Mouse (Mus musculus) embryonic facial prominence, embryonic 14.5 days (tissue): ENCODE measurements around the gene Smpd1. TPM values are rescaled to one million over a fixed set of nuclear protein-coding genes. Genes with fewer than 3 reads are reported as not detected.

Experiments used
- ATAC-seq: fragments of 200-750 bp; cut with Nextera tagmentation; 2 replicates; pipeline ENCODE4 v1.8.0; 2017; ENCODE audit warnings: low read depth, moderate number of reproducible peaks, moderate TSS enrichment
- DNase-seq: peaks from one replicate; pipeline ENCODE4 v3.0.0-alpha.2; 2015; ENCODE audit warnings: low spot score
- H3K27ac ChIP-seq: fragments of 300-500 bp; sonication (generic); replicated peaks from 2 replicates; pipeline ENCODE4 v1.5.1; 2014; ENCODE audit warnings: low read depth, mild to moderate bottlenecking, low read length, moderate library complexity
- H3K27me3 ChIP-seq: fragments of 300-500 bp; sonication (generic); replicated peaks from 2 replicates; pipeline ENCODE4 v1.6.1; 2014; ENCODE audit warnings: low read length; ENCODE audit not compliant: control insufficient read depth, insufficient read depth
- H3K36me3 ChIP-seq: fragments of 300-500 bp; sonication (generic); 2 replicates; pipeline ENCODE4 v1.6.1; 2014; ENCODE audit warnings: low read length, mixed read lengths; ENCODE audit not compliant: control insufficient read depth, insufficient read depth
- H3K4me1 ChIP-seq: fragments of 300-500 bp; sonication (generic); 2 replicates; pipeline ENCODE4 v1.6.1; 2014; ENCODE audit warnings: antibody characterized with exemption, low read length; ENCODE audit not compliant: control insufficient read depth, insufficient read depth
- H3K4me2 ChIP-seq: fragments of 300-500 bp; sonication (generic); 2 replicates; pipeline ENCODE4 v1.6.1; 2014; ENCODE audit warnings: low read depth, mild to moderate bottlenecking, low read length, moderate library complexity, mixed read lengths
- H3K4me3 ChIP-seq: fragments of 300-500 bp; sonication (generic); 2 replicates; pipeline ENCODE4 v1.5.1; 2014; ENCODE audit warnings: low read depth, mild to moderate bottlenecking, low read length
- H3K9ac ChIP-seq: fragments of 300-500 bp; sonication (generic); 2 replicates; pipeline ENCODE4 v1.6.1; 2014; ENCODE audit warnings: low read depth, mild to moderate bottlenecking, low read length, moderate library complexity, mixed read lengths
- H3K9me3 ChIP-seq: fragments of 300-500 bp; sonication (generic); 2 replicates; pipeline ENCODE4 v1.6.1; 2016; ENCODE audit warnings: low read length; ENCODE audit not compliant: control insufficient read depth
- WGBS: fragments of 180-500 bp; shearing (Covaris S2); extraction: QIAGEN DNeasy Blood & Tissue Kit; methylation state at CpG from one replicate; pipeline ENCODE4 v1.1.7; 2014; 5-methylcytosine and 5-hydroxymethylcytosine counted together
- polyA plus RNA-seq: library from polyadenylated mRNA; unstranded; fragments of >200 nt; fragmentation: Nextera tagmentation; extraction: Ambion mirVana; gene quantifications from 2 replicates; pipeline ENCODE4 v1.2.1, GENCODE M21; 2014

The Smpd1 gene
- polyA plus RNA-seq, 1 experiment from 2014 or later: 51.8 TPM

DNA sequence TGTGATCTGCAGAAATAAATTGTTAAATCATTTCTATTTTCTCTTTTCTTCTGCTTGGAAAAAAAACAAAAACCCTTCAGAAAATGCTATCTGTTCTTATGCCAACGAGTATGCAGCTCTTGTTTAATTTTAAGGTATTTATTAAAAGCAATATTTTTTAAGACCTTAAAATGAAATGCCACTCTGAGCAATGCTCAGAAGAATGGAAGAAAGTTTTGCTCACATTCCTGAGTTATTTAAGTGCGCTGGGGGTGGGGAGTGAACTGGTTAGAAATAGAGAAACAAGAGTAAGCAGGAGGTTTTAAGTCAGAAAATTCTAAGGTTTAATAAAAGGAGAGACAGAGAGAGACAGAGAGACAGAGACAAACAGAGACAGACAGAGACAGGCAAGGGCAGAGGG lies 34.4 kb upstream of the Smpd1 start:
- Histone ChIP-seq H3K27ac (no peak overlapping the region), H3K9me3 (no peaks in the 10 kb centered on the region), H3K27me3 (no peaks in the 10 kb centered on the region), H3K36me3 (no peaks in the 10 kb centered on the region), H3K9ac (no peak overlapping the region), H3K4me1 (0 out of 2 replicates have a peak, but pooled peaks cover 2% of the 10 kb centered on the region), H3K4me3 (no peak overlapping the region), H3K4me2 (no peak overlapping the region)
- DNase-seq (no peak), ATAC-seq (no peak)
- 66% methylated on average over 2 of the region's 2 CpGs for WGBS

DNA sequence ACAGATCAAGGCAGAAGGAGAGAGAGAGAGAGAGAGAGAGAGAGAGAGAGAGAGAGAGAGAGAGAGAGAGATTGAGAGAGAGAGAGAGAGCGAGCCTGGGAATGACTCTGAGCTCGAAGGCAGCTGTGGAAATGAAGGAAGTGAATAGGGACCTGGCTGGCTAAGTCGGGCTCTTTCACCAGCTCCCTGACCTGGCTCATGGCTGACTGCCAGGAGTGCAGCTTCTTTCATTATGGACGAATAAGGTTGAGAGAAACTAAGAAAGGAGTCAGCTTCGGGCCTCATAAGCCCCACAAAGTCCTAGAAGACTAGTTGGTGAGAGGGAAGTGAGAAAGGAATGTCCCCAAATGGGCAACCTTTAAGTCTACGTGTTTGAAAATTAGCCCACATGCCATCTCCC lies 34.0 kb upstream of the Smpd1 start:
- Histone ChIP-seq H3K4me2 (no peak overlapping the region), H3K36me3 (no peaks in the 10 kb centered on the region), H3K4me1 (no peaks in the 10 kb centered on the region), H3K27ac (no peak overlapping the region), H3K9ac (no peak overlapping the region), H3K4me3 (no peak overlapping the region), H3K9me3 (no peaks in the 10 kb centered on the region), H3K27me3 (no peaks in the 10 kb centered on the region)
- no peak for DNase-seq
- ATAC-seq: no peak
- WGBS: 10% methylated on average over 6 of the region's 6 CpGs

DNA sequence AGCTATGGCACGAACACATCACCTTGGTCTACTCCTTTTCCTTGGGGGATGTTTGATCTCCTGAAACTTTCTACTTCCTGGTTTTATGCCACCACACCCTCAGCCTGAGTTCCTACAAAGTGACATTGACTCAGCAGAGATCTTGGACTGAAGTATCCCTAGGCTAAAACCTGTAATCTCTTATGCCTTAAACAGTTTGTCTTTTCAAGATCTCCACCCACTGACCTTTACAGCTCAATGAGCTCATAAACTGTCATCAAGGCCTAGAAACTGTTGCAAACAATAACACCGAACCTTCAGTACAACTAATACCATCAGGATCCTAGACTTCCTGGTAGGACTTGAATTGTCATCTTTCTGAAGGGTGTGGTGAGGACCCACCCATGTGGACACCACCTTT lies 29.9 kb upstream of the Smpd1 start:
- no peak overlapping the region for H3K4me3 ChIP-seq
- H3K27me3 ChIP-seq: no peaks in the 10 kb centered on the region
- no peaks in the 10 kb centered on the region for H3K9me3 ChIP-seq
- no peak for DNase-seq
- no peaks in the 10 kb centered on the region for H3K4me1 ChIP-seq
- H3K9ac ChIP-seq: no peak overlapping the region
- no peak for ATAC-seq
- 90% methylated on average over 2 of the region's 2 CpGs for WGBS
- H3K27ac ChIP-seq: no peak overlapping the region
- H3K4me2 ChIP-seq: no peak overlapping the region
- no peaks in the 10 kb centered on the region for H3K36me3 ChIP-seq

DNA sequence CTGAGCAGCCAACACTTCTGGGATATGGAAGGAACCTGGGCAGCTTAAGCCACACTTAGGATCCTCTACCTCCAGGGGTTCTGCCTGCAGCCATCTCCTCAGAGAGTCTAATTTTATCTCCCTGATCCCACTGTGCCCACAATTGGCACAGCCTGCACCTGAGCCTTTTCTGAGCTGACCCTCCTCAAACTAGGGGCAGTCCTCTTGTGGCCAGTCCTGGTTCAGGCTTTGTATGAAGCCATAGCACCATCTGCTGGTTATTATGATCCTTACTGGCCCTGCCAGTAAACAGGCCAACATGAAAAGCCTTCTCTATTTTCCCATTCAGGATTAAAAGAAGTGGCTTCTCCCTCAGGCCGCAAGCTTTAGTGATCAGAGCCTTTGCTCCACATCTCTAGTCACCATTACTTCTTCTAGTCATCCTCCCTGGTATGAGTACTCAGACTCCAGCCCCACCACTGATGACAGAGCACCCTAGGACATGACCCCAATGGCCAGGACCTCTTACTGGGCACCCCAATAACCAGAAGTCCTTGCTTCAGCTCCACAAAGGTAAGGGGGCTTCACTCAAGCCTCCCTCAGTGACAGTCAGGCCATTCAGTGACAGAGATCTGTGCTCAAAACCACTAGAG lies 26.7 kb upstream of the Smpd1 start:
- H3K27me3 ChIP-seq: no peaks in the 10 kb centered on the region
- no peak overlapping the region for H3K4me2 ChIP-seq
- no peak overlapping the region for H3K9ac ChIP-seq
- no peak overlapping the region for H3K27ac ChIP-seq
- H3K9me3 ChIP-seq: no peaks in the 10 kb centered on the region
- WGBS: 59% methylated on average over 1 of the region's 1 CpGs
- ATAC-seq (0 out of 2 replicates have a peak, but pooled peaks have one; percentile 60), DNase-seq (peak; percentile 48)
- H3K4me1 ChIP-seq: no peaks in the 10 kb centered on the region
- no peaks in the 10 kb centered on the region for H3K36me3 ChIP-seq
- H3K4me3 ChIP-seq: no peak overlapping the region

DNA sequence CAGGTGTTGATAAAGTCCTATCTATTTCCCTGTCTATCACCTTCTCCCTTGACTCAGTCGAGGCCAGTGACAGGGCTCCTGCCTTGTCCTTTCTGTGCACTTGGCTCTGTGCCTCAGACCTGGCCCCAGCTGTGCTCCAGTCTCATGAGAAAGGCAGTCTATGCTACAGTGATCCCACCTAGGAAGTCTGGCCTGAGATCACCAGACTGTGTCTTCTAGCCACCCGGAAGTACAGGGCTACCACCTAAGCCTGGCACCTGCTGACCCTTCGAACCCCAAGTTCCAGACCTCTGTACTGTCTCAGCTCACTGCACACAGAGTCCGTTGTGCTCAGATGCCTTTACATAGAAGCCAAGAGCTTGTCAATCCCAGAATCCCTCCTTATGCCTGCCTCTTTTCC lies 26.1 kb upstream of the Smpd1 start:
- WGBS: 68% methylated on average over 4 of the region's 4 CpGs
- Histone ChIP-seq H3K9ac (no peak overlapping the region), H3K27ac (no peak overlapping the region), H3K4me3 (no peak overlapping the region), H3K36me3 (no peaks in the 10 kb centered on the region), H3K4me1 (no peaks in the 10 kb centered on the region), H3K27me3 (no peaks in the 10 kb centered on the region), H3K9me3 (no peaks in the 10 kb centered on the region), H3K4me2 (no peak overlapping the region)
- DNase-seq: no peak
- no peak for ATAC-seq

DNA sequence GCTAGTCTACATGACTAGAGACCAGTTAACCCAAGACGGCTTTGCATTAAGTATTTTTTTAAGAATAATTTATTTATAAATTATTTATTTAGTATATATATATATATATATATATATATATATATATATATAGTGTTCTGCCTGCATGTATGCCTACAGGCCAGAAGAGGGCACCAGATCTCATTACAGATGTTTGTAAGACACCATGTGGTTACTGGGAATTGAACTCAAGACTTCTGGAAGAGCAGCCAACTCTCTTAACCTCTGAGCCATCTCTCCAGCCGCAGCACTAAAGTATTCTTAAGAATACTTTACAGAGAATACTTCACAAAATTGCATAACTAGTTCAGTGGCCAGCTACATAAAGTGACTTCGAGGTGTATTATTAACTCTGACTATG lies 20.0 kb upstream of the Smpd1 start:
- no peaks in the 10 kb centered on the region for H3K4me1 ChIP-seq
- no peak overlapping the region for H3K27ac ChIP-seq
- DNase-seq: no peak
- H3K9me3 ChIP-seq: no peaks in the 10 kb centered on the region
- H3K36me3 ChIP-seq: no peaks in the 10 kb centered on the region
- no peak overlapping the region for H3K9ac ChIP-seq
- ATAC-seq: no peak
- 73% methylated on average over 3 of the region's 3 CpGs for WGBS
- H3K27me3 ChIP-seq: no peaks in the 10 kb centered on the region
- H3K4me2 ChIP-seq: no peak overlapping the region
- no peak overlapping the region for H3K4me3 ChIP-seq

DNA sequence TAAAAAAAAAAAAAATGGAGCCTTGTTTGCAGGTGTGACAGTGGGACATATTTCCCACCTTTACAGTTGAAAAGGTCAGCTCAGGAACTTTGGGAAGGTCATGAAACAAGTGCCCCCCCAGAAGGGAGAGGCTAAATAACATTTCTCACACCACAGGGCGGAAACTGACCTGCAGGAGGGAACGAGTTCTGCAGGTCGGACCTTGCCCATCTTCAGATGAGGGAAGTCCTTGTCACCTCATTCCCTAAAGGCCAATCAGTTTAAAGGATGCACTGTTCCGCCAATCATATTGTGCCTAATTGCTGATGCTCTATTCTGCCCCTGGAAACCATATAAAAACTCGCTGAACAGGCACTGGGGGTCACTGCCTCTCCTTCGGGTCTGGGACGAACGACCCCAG lies 8.2 kb upstream of the Smpd1 start:
- DNase-seq (no peak), ATAC-seq (no peak)
- Histone ChIP-seq H3K9me3 (no peaks in the 10 kb centered on the region), H3K4me1 (no peaks in the 10 kb centered on the region), H3K27ac (no peak overlapping the region), H3K27me3 (no peaks in the 10 kb centered on the region), H3K4me3 (no peak overlapping the region), H3K36me3 (no peaks in the 10 kb centered on the region), H3K9ac (no peak overlapping the region), H3K4me2 (no peak overlapping the region)
- 69% methylated on average over 8 of the region's 8 CpGs for WGBS

DNA sequence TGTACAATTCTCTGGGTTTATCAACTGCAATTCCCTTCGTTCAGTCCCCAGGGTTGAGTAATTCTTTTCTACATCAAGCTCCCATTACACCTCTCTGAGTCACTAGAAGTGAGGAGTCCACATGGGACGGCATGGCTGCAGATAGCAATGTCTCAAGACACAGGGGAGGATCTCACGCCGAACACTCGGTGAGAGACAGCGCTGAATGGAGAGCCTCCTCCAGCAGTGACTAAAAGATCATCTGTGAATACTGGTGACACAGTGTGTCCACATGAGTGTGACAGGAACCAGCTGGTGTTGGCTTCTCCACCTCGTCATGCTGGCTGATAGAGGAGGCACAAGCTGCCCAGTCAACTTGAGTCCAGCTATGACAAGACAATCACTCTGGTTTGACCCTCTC lies 6.2 kb upstream of the Smpd1 start:
- H3K36me3 ChIP-seq: no peaks in the 10 kb centered on the region
- no peak overlapping the region for H3K4me3 ChIP-seq
- H3K27ac ChIP-seq: no peak overlapping the region
- no peaks in the 10 kb centered on the region for H3K27me3 ChIP-seq
- no peak overlapping the region for H3K4me2 ChIP-seq
- H3K9me3 ChIP-seq: no peaks in the 10 kb centered on the region
- WGBS: 76% methylated on average over 7 of the region's 7 CpGs
- no peak for ATAC-seq
- no peak overlapping the region for H3K9ac ChIP-seq
- no peaks in the 10 kb centered on the region for H3K4me1 ChIP-seq
- DNase-seq: no peak

DNA sequence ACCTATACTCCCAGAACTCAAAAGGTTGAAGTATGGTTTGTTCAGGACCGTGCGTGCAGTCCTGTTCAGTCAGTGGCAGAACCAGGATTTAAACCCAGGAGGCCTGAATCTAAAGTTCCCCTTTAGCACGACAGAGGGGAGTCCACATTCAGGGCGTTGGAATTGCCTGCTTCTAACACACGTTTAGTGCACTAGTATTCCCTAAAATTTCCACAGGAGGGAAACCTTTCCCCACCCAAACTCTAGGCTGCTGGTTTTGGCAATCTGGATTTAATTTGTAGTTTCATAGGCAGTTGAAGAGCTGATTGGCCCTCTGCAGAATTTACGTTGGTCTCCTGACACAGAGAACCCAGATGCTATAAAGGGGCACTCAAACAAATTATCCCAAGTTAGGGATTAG lies 5.1 kb upstream of the Smpd1 start:
- Histone ChIP-seq H3K9me3 (no peaks in the 10 kb centered on the region), H3K9ac (no peak overlapping the region), H3K36me3 (no peaks in the 10 kb centered on the region), H3K4me2 (0 out of 2 replicates have a peak overlapping the region, but pooled peaks have one; percentile 29), H3K4me1 (no peaks in the 10 kb centered on the region), H3K27me3 (no peaks in the 10 kb centered on the region), H3K4me3 (no peak overlapping the region), H3K27ac (peak overlapping the region; percentile 68)
- DNase-seq: peak; percentile 87
- WGBS: 34% methylated on average over 6 of the region's 6 CpGs
- ATAC-seq: peak; percentile 70
